Mouse (Mus musculus) MEL (cell line): ENCODE measurements at regions not wholly inside any gene's neighbourhood (a gene's known extent, or its start where the extent isn't known, plus 50 kb on each side); places are given as distances from the start of the nearest gene placed in this dataset.

Source experiments
- DNase-seq: peaks from one replicate; pipeline ENCODE4 v3.0.0; 2011; ENCODE audit warnings: low read depth, low spot score
- H3K27ac ChIP-seq: 2 replicates; pipeline ENCODE4 v1.5.1; 2012; ENCODE audit warnings: low read depth, mild to moderate bottlenecking, control low read depth, low read length, moderate library complexity; ENCODE audit not compliant: control insufficient read depth
- H3K27me3 ChIP-seq, 2 experiments: fragments of 150-350 bp in 1 of 2; sonication (generic) in 1 of 2; 2 replicates each; pipeline ENCODE4 v1.6.1; 2012; ENCODE audit warnings: low read length in 2 of 2, mild to moderate bottlenecking in 2 of 2, improper control_type of control experiment in 1 of 2, moderate library complexity in 1 of 2; ENCODE audit not compliant: insufficient read depth in 2 of 2, control insufficient read depth in 1 of 2
- H3K36me3 ChIP-seq, 2 experiments: 2 replicates each; pipeline ENCODE4 v1.6.1; 2012 to 2014; ENCODE audit warnings: low read length in 2 of 2, improper control_type of control experiment in 1 of 2, inconsistent platforms in 1 of 2, mild to moderate bottlenecking in 1 of 2; ENCODE audit not compliant: insufficient read depth in 2 of 2, control insufficient read depth in 1 of 2
- H3K4me1 ChIP-seq, 2 experiments: fragments of 150-350 bp in 1 of 2; sonication (generic) in 1 of 2; 2 replicates each; pipeline ENCODE4 v1.6.1; 2012; ENCODE audit warnings: low read length in 2 of 2, improper control_type of control experiment in 1 of 2, mild to moderate bottlenecking in 1 of 2; ENCODE audit not compliant: insufficient read depth in 2 of 2, control insufficient read depth in 1 of 2
- H3K4me3 ChIP-seq, 2 experiments: fragments of 150-350 bp in 1 of 2; sonication (generic) in 1 of 2; 2 replicates each; pipeline ENCODE4 v1.5.1; 2012; ENCODE audit warnings: low read depth in 2 of 2, low read length in 2 of 2, mild to moderate bottlenecking in 2 of 2, moderate library complexity in 2 of 2, control low read depth in 1 of 2, improper control_type of control experiment in 1 of 2; ENCODE audit not compliant: control insufficient read depth in 1 of 2, insufficient read depth in 1 of 2
- H3K79me2 ChIP-seq: 2 replicates; pipeline ENCODE4 v1.6.1; 2012; ENCODE audit warnings: mild to moderate bottlenecking, low read length, moderate library complexity; ENCODE audit not compliant: control insufficient read depth, poor library complexity, insufficient read depth
- H3K9ac ChIP-seq: 2 replicates; pipeline ENCODE4 v1.6.1; 2012; ENCODE audit warnings: low read depth, mild to moderate bottlenecking, control low read depth, low read length, moderate library complexity; ENCODE audit not compliant: control insufficient read depth, poor library complexity, severe bottlenecking
- H3K9me3 ChIP-seq: fragments of 150-350 bp; sonication (generic); replicated peaks from 2 replicates; pipeline ENCODE4 v1.6.1; 2012; ENCODE audit warnings: mild to moderate bottlenecking, low read length, improper control_type of control experiment, moderate library complexity; ENCODE audit not compliant: insufficient read depth
- BHLHE40 ChIP-seq: IDR thresholded peaks from 2 replicates; pipeline ENCODE4 v1.6.1; 2012; ENCODE audit warnings: low read depth, mild to moderate bottlenecking, inconsistent platforms, low read length, improper control_type of control experiment, borderline replicate concordance
- CTCF ChIP-seq, 3 experiments: IDR thresholded peaks in 2 of 3; conservative IDR thresholded peaks in 1 of 3; 2 replicates each; pipeline ENCODE4 v1.5.1; 2011 to 2012; ENCODE audit warnings: low read length in 3 of 3, low read depth in 2 of 3, mild to moderate bottlenecking in 2 of 3, improper control_type of control experiment in 1 of 3, inconsistent platforms in 1 of 3, mixed read lengths in 1 of 3, moderate library complexity in 1 of 3; ENCODE audit not compliant: control insufficient read depth in 1 of 3, insufficient read depth in 1 of 3, poor library complexity in 1 of 3, severe bottlenecking in 1 of 3
- EP300 ChIP-seq, 2 experiments: IDR thresholded peaks; 2 replicates each; pipeline ENCODE4 v1.6.1; 2011; ENCODE audit warnings: improper control_type of control experiment in 2 of 2, low read length in 2 of 2, low read depth in 1 of 2, mild to moderate bottlenecking in 1 of 2
- GATA1 ChIP-seq: IDR thresholded peaks from 2 replicates; pipeline ENCODE4 v1.6.1; 2011; ENCODE audit warnings: low read depth, low read length, improper control_type of control experiment
- HCFC1 ChIP-seq: IDR thresholded peaks from 2 replicates; pipeline ENCODE4 v1.6.1; 2012; ENCODE audit warnings: low read depth, mild to moderate bottlenecking, inconsistent platforms, low read length, improper control_type of control experiment, moderate library complexity
- JUND ChIP-seq: IDR thresholded peaks from 2 replicates; pipeline ENCODE4 v1.6.1; 2011; ENCODE audit warnings: low read depth, mild to moderate bottlenecking, improper control_type of control experiment, low read length
- KAT2A ChIP-seq: conservative IDR thresholded peaks from 2 replicates; pipeline ENCODE4 v1.6.1; 2012; ENCODE audit warnings: low read depth, low read length, improper control_type of control experiment, inconsistent platforms
- MAX ChIP-seq: IDR thresholded peaks from 2 replicates; pipeline ENCODE4 v1.6.1; 2011; ENCODE audit warnings: low read length, improper control_type of control experiment
- MEF2A ChIP-seq: IDR thresholded peaks from 2 replicates; pipeline ENCODE4 v1.6.1; 2014; ENCODE audit warnings: low read depth, mild to moderate bottlenecking, inconsistent platforms, low read length, improper control_type of control experiment; ENCODE audit not compliant: poor library complexity, insufficient replicate concordance, severe bottlenecking; ENCODE audit errors: extremely low read depth
- MYB ChIP-seq: IDR thresholded peaks from 2 replicates; pipeline ENCODE4 v1.6.1; 2011; ENCODE audit warnings: mild to moderate bottlenecking, low read depth, low read length, improper control_type of control experiment
- MYC ChIP-seq: IDR thresholded peaks from 2 replicates; pipeline ENCODE4 v1.6.1; 2011; ENCODE audit warnings: low read depth, mild to moderate bottlenecking, low read length, improper control_type of control experiment, moderate library complexity
- NELFE ChIP-seq: IDR thresholded peaks from 2 replicates; pipeline ENCODE4 v1.6.1; 2011; ENCODE audit warnings: low read depth, low read length, improper control_type of control experiment
- POLR2A ChIP-seq, 2 experiments: IDR thresholded peaks; 2 replicates each; pipeline ENCODE4 v1.6.1; 2011 to 2012; ENCODE audit warnings: low read length in 2 of 2, mild to moderate bottlenecking in 2 of 2, control low read depth in 1 of 2, improper control_type of control experiment in 1 of 2, low read depth in 1 of 2, moderate library complexity in 1 of 2; ENCODE audit not compliant: control insufficient read depth in 1 of 2, insufficient read depth in 1 of 2, poor library complexity in 1 of 2
- POLR2AphosphoS2 ChIP-seq: IDR thresholded peaks from 2 replicates; pipeline ENCODE4 v1.6.1; 2011; ENCODE audit warnings: low read length, improper control_type of control experiment
- POLR2AphosphoS5 ChIP-seq: IDR thresholded peaks from 2 replicates; pipeline ENCODE4 v1.6.1; 2012; ENCODE audit warnings: low read depth, borderline replicate concordance, mild to moderate bottlenecking, inconsistent platforms, low read length, moderate library complexity, mixed read lengths
- RAD21 ChIP-seq: IDR thresholded peaks from 2 replicates; pipeline ENCODE4 v1.6.1; 2011; ENCODE audit warnings: mild to moderate bottlenecking, low read depth, low read length, improper control_type of control experiment
- RCOR1 ChIP-seq: IDR thresholded peaks from 2 replicates; pipeline ENCODE4 v1.6.1; 2012; ENCODE audit warnings: low read depth, mild to moderate bottlenecking, inconsistent platforms, low read length, improper control_type of control experiment
- SIN3A ChIP-seq: IDR thresholded peaks from 2 replicates; pipeline ENCODE4 v1.6.1; 2012; ENCODE audit warnings: low read length, improper control_type of control experiment, inconsistent platforms
- SMC3 ChIP-seq: IDR thresholded peaks from 2 replicates; pipeline ENCODE4 v1.6.1; 2011; ENCODE audit warnings: low read depth, low read length, improper control_type of control experiment
- TCF12 ChIP-seq: IDR thresholded peaks from 2 replicates; pipeline ENCODE4 v1.6.1; 2014; ENCODE audit warnings: low read depth, mild to moderate bottlenecking, inconsistent platforms, low read length, improper control_type of control experiment, moderate library complexity
- USF1 ChIP-seq: IDR thresholded peaks from 2 replicates; pipeline ENCODE4 v1.6.1; 2014; ENCODE audit warnings: low read depth, mild to moderate bottlenecking, inconsistent platforms, low read length, improper control_type of control experiment, moderate library complexity
- ZC3H11A ChIP-seq: IDR thresholded peaks from 2 replicates; pipeline ENCODE4 v1.6.1; 2012; ENCODE audit warnings: low read depth, mild to moderate bottlenecking, inconsistent platforms, low read length, improper control_type of control experiment
- ZKSCAN1 ChIP-seq: IDR thresholded peaks from 2 replicates; pipeline ENCODE4 v1.6.1; 2012; ENCODE audit warnings: low read depth, mild to moderate bottlenecking, inconsistent platforms, low read length, improper control_type of control experiment, moderate library complexity
- ZMIZ1 ChIP-seq: IDR thresholded peaks from 2 replicates; pipeline ENCODE4 v1.6.1; 2012; ENCODE audit warnings: low read depth, mild to moderate bottlenecking, inconsistent platforms, low read length, improper control_type of control experiment, moderate library complexity
- ZNF384 ChIP-seq: IDR thresholded peaks from 2 replicates; pipeline ENCODE4 v1.6.1; 2012; ENCODE audit warnings: low read depth, mild to moderate bottlenecking, inconsistent platforms, low read length, improper control_type of control experiment

DNA sequence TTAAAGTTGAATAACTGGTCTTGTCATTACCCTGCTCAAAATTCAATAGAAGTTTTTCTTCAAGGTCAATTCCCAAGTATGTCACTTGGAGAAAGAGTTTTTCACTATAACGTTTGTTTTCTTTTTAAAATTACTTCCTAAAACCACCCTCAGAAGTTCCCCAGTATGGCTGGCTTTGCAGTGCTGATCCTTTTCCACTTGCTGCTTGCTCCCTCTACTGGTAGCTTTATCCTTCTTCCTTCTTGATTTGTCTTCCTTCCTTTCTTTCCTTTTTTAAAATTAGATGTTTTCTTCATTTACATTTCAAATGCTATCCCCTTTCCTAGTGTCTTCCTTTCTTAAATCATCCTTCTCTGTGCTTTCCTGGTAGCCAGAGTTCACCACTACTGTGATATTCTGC lies 73.6 kb downstream of the Rtl3 start:
- Histone ChIP-seq H3K79me2 (no peaks in the 10 kb centered on the region), H3K9me3 (no peaks in the 10 kb centered on the region), H3K27ac (no peak overlapping the region), H3K27me3 (no peaks in the 10 kb centered on the region), H3K9ac (no peak overlapping the region), H3K36me3 (no peaks in the 10 kb centered on the region), H3K4me3 (no peak overlapping the region), H3K4me1 (no peaks in the 10 kb centered on the region)
- TF ChIP-seq RCOR1 (no peak), MYC (no peak), NELFE (no peak), JUND (no peak), GATA1 (no peak), RAD21 (peak; percentile 72), CTCF (IDR thresholded peaks at IDR 0.05 in 2 of 3, conservative IDR thresholded peaks at IDR 0.05 in 1 of 3; ENCODE audit: control insufficient read depth in 1 of 3, insufficient read depth in 1 of 3, low read depth in 2 of 3, low read length in 3 of 3, poor library complexity in 1 of 3, severe bottlenecking in 1 of 3) (peak in 2 of 3 experiments; percentile 37 to 67; a peak in 5 of 6 replicates), POLR2AphosphoS2 (no peak), ZKSCAN1 (no peak), SMC3 (peak; percentile 80), ZC3H11A (peak; percentile 64), POLR2AphosphoS5 (no peak), TCF12 (no peak), MAX (no peak), MYB (no peak), SIN3A (no peak), BHLHE40 (no peak), MEF2A (no peak), USF1 (no peak), EP300 (IDR thresholded peaks at IDR 0.05; ENCODE audit: low read depth in 1 of 2, low read length in 2 of 2) (no peak), ZNF384 (no peak), ZMIZ1 (no peak), HCFC1 (no peak), KAT2A (no peak), POLR2A (IDR thresholded peaks at IDR 0.05; ENCODE audit: control insufficient read depth in 1 of 2, insufficient read depth in 1 of 2, low read depth in 1 of 2, low read length in 2 of 2, poor library complexity in 1 of 2) (no peak)
- DNase-seq = peak; percentile 57
